Mouse (Mus musculus) forelimb bud, embryonic 11.5 days (tissue): ENCODE measurements around the gene Cd40.

Source experiments
- DNase-seq: peaks from one replicate; pipeline ENCODE4 v3.0.0-alpha.2; 2012; ENCODE audit warnings: low read depth, low spot score

Cd40 gene

GRCm38 (mm10) chr2:165054888-165055852, at the start of gene Cd40:
TSS of gene Cd40 (plus strand) at chr2:165055627.
- peak; percentile 76 for DNase-seq

- no peak for DNase-seq
These were observed 48.6 kb upstream of the Cd40 start for GRCm38 (mm10) chr2:165006813-165007212.

- no peak for DNase-seq
These were observed 47.4 kb upstream of the Cd40 start for GRCm38 (mm10) chr2:165007986-165008385.

GRCm38 (mm10) chr2:165009161-165009560, 46.3 kb upstream of the Cd40 start:
- DNase-seq, result no peak

GRCm38 (mm10) chr2:165009581-165009980, 45.8 kb upstream of the Cd40 start:
- DNase-seq, result no peak

GRCm38 (mm10) chr2:165010351-165010750, 45.1 kb upstream of the Cd40 start:
- no peak for DNase-seq

GRCm38 (mm10) chr2:165014935-165015334, 40.5 kb upstream of the Cd40 start:
- DNase-seq, result no peak

GRCm38 (mm10) chr2:165020490-165020889, 34.9 kb upstream of the Cd40 start:
- no peak for DNase-seq

- DNase-seq, result no peak
These were observed 28.3 kb upstream of the Cd40 start for GRCm38 (mm10) chr2:165027163-165027562.

- DNase-seq, result no peak
These were observed 22.9 kb upstream of the Cd40 start for GRCm38 (mm10) chr2:165032533-165032932.

GRCm38 (mm10) chr2:165033306-165033705, 22.1 kb upstream of the Cd40 start:
- DNase-seq, result no peak

- peak; percentile 97 for DNase-seq
These were observed 21.0 kb upstream of the Cd40 start, which contains the start of gene Ncoa5 for GRCm38 (mm10) chr2:165034131-165035057. TSS of gene Ncoa5 (minus strand) at chr2:165034867.

- DNase-seq, result no peak
These were observed 20.4 kb upstream of the Cd40 start for GRCm38 (mm10) chr2:165035058-165035431.

GRCm38 (mm10) chr2:165037415-165037814, 18.0 kb upstream of the Cd40 start:
- DNase-seq, result no peak

- DNase-seq, result no peak
These were observed 13.3 kb upstream of the Cd40 start for GRCm38 (mm10) chr2:165042126-165042525.

GRCm38 (mm10) chr2:165043090-165043636, 12.3 kb upstream of the Cd40 start:
- peak; percentile 42 for DNase-seq

GRCm38 (mm10) chr2:165043729-165044128, 11.7 kb upstream of the Cd40 start:
- no peak for DNase-seq

GRCm38 (mm10) chr2:165049044-165049443, 6.4 kb upstream of the Cd40 start:
- DNase-seq, result no peak

GRCm38 (mm10) chr2:165050826-165051548, 4.4 kb upstream of the Cd40 start:
- no peak for DNase-seq

GRCm38 (mm10) chr2:165051566-165051965, 3.9 kb upstream of the Cd40 start:
- no peak for DNase-seq

GRCm38 (mm10) chr2:165055905-165056304, 478 bp downstream of the Cd40 start:
- peak; percentile 43 for DNase-seq
